Mouse (Mus musculus): Measurements from ENCODE around the gene C1qtnf6. TPM values are rescaled to one million over a fixed set of nuclear protein-coding genes. Genes with fewer than 3 reads are reported as not detected.
A peak's percentile ranks its signal among the peaks of the same experiment; 100 is the strongest.

Gene C1qtnf6
- polyA plus RNA-seq, 1 experiment from 2014 or later = 19.0 TPM

- WGBS = 56% methylated on average over 10 of the region's 10 CpGs
- Histone ChIP-seq H3K27me3 (ENCODE audit: insufficient read depth, poor library complexity, severe bottlenecking) (no peaks in the 10 kb centered on the region), H3K36me3 (no peaks in the 10 kb centered on the region)
Observed at GRCm38 (mm10) chr15:78557693-78558535, 26.7 kb upstream of the C1qtnf6 start.

GRCm38 (mm10) chr15:78554545-78555313 is 23.5 kb upstream of the C1qtnf6 start:
- DNase-seq (ENCODE audit: low spot score) = no peak
- no peak overlapping the region for H3K27ac ChIP-seq
- 53% methylated on average over 25 of the region's 25 CpGs for WGBS
- no peaks in the 10 kb centered on the region for H3K36me3 ChIP-seq
- H3K27me3 ChIP-seq (ENCODE audit: insufficient read depth, poor library complexity, severe bottlenecking) = no peaks in the 10 kb centered on the region
- H3K4me1 ChIP-seq = peaks cover 14% of the 10 kb centered on the region
- H3K9me3 ChIP-seq = 0 out of 2 replicates have a peak, but pooled peaks cover 4% of the 10 kb centered on the region
- peak overlapping the region; percentile 32; the same call in 1 of the 2 replicates for H3K4me3 ChIP-seq

More at GRCm38 (mm10) chr15:78557693-78558535, 26.7 kb upstream of the C1qtnf6 start:
- H3K9me3 ChIP-seq = no peaks in the 10 kb centered on the region
- no peak overlapping the region for H3K27ac ChIP-seq
- peaks cover 14% of the 10 kb centered on the region for H3K4me1 ChIP-seq
- DNase-seq (ENCODE audit: low spot score) = no peak
- no peak overlapping the region for H3K4me3 ChIP-seq

GRCm38 (mm10) chr15:78549189-78549734 is 18.0 kb upstream of the C1qtnf6 start:
- H3K4me3 ChIP-seq = no peak overlapping the region
- no peaks in the 10 kb centered on the region for H3K36me3 ChIP-seq
- H3K4me1 ChIP-seq = peaks cover 27% of the 10 kb centered on the region
- H3K9me3 ChIP-seq = 0 out of 2 replicates have a peak, but pooled peaks cover 4% of the 10 kb centered on the region
- H3K27me3 ChIP-seq (ENCODE audit: insufficient read depth, poor library complexity, severe bottlenecking) = peaks cover 23% of the 10 kb centered on the region
- no peak overlapping the region for H3K27ac ChIP-seq
- DNase-seq (ENCODE audit: low spot score) = no peak
- 63% methylated on average over 4 of the region's 4 CpGs for WGBS

- Histone ChIP-seq H3K36me3 (no peaks in the 10 kb centered on the region), H3K27me3 (ENCODE audit: insufficient read depth, poor library complexity, severe bottlenecking) (peaks cover 28% of the 10 kb centered on the region), H3K27ac (peak overlapping the region; percentile 62; the same call in 1 of the 2 replicates), H3K9me3 (0 out of 2 replicates have a peak, but pooled peaks cover 4% of the 10 kb centered on the region), H3K4me3 (no peak overlapping the region), H3K4me1 (peaks cover 29% of the 10 kb centered on the region)
- DNase-seq (ENCODE audit: low spot score) = no peak
- WGBS = 73% methylated on average over 8 of the region's 8 CpGs
Observed at GRCm38 (mm10) chr15:78548711-78549110, 17.5 kb upstream of the C1qtnf6 start.

GRCm38 (mm10) chr15:78548336-78548665 is 17.1 kb upstream of the C1qtnf6 start:
- Histone ChIP-seq H3K36me3 (no peaks in the 10 kb centered on the region), H3K27me3 (ENCODE audit: insufficient read depth, poor library complexity, severe bottlenecking) (peaks cover 32% of the 10 kb centered on the region), H3K4me3 (no peak overlapping the region), H3K4me1 (peaks cover 29% of the 10 kb centered on the region), H3K9me3 (0 out of 2 replicates have a peak, but pooled peaks cover 4% of the 10 kb centered on the region), H3K27ac (peak overlapping the region; percentile 62; the same call in 1 of the 2 replicates)
- WGBS = 22% methylated on average over 3 of the region's 3 CpGs
- DNase-seq (ENCODE audit: low spot score) = no peak

GRCm38 (mm10) chr15:78547415-78548335 is 16.5 kb upstream of the C1qtnf6 start:
- H3K4me3 ChIP-seq = no peak overlapping the region
- H3K36me3 ChIP-seq = no peaks in the 10 kb centered on the region
- H3K27ac ChIP-seq = peak overlapping the region; percentile 62; the same call in 1 of the 2 replicates
- 44% methylated on average over 5 of the region's 5 CpGs for WGBS
- H3K27me3 ChIP-seq (ENCODE audit: insufficient read depth, poor library complexity, severe bottlenecking) = peaks cover 39% of the 10 kb centered on the region
- H3K4me1 ChIP-seq = peaks cover 29% of the 10 kb centered on the region
- DNase-seq (ENCODE audit: low spot score) = no peak
- 0 out of 2 replicates have a peak, but pooled peaks cover 4% of the 10 kb centered on the region for H3K9me3 ChIP-seq

GRCm38 (mm10) chr15:78546060-78546459 is 14.8 kb upstream of the C1qtnf6 start:
- peaks cover 48% of the 10 kb centered on the region for H3K27me3 ChIP-seq (ENCODE audit: insufficient read depth, poor library complexity, severe bottlenecking)
- H3K9me3 ChIP-seq = 0 out of 2 replicates have a peak, but pooled peaks cover 4% of the 10 kb centered on the region
- WGBS = 74% methylated on average over 4 of the region's 4 CpGs
- DNase-seq (ENCODE audit: low spot score) = no peak
- no peak overlapping the region for H3K4me3 ChIP-seq
- H3K36me3 ChIP-seq = no peaks in the 10 kb centered on the region
- H3K4me1 ChIP-seq = peaks cover 42% of the 10 kb centered on the region
- H3K27ac ChIP-seq = no peak overlapping the region

- WGBS = 15% methylated on average over 14 of the region's 14 CpGs
- no peak for DNase-seq (ENCODE audit: low spot score)
- Histone ChIP-seq H3K27ac (no peak within 1 kb of the TSS; the same call in 1 of the 2 replicates), H3K36me3 (no peaks in the 10 kb centered on the region), H3K4me1 (peaks cover 41% of the 10 kb centered on the region), H3K4me3 (no peak within 1 kb of the TSS), H3K9me3 (no peaks in the 10 kb centered on the region), H3K27me3 (ENCODE audit: insufficient read depth, poor library complexity, severe bottlenecking) (peaks cover 63% of the 10 kb centered on the region)
Observed at GRCm38 (mm10) chr15:78544561-78545001, 13.4 kb upstream of the C1qtnf6 start, which contains the start of gene Sstr3. Gene Sstr3, minus strand, starts transcription at chr15:78544685.

- Histone ChIP-seq H3K9me3 (no peaks in the 10 kb centered on the region), H3K36me3 (no peaks in the 10 kb centered on the region), H3K27ac (no peak overlapping the region), H3K4me3 (no peak overlapping the region), H3K4me1 (peaks cover 39% of the 10 kb centered on the region), H3K27me3 (ENCODE audit: insufficient read depth, poor library complexity, severe bottlenecking) (peaks cover 69% of the 10 kb centered on the region)
- no peak for DNase-seq (ENCODE audit: low spot score)
- 72% methylated on average over 15 of the region's 15 CpGs for WGBS
Observed at GRCm38 (mm10) chr15:78544041-78544440, 12.8 kb upstream of the C1qtnf6 start.

GRCm38 (mm10) chr15:78542767-78543303 is 11.6 kb upstream of the C1qtnf6 start:
- Histone ChIP-seq H3K4me1 (peaks cover 32% of the 10 kb centered on the region), H3K9me3 (no peaks in the 10 kb centered on the region), H3K27me3 (ENCODE audit: insufficient read depth, poor library complexity, severe bottlenecking) (peaks cover 81% of the 10 kb centered on the region), H3K36me3 (no peaks in the 10 kb centered on the region), H3K27ac (no peak overlapping the region), H3K4me3 (no peak overlapping the region)
- no peak for DNase-seq (ENCODE audit: low spot score)
- WGBS = 63% methylated on average over 7 of the region's 7 CpGs

GRCm38 (mm10) chr15:78542098-78542766 is 11.0 kb upstream of the C1qtnf6 start:
- 82% methylated on average over 3 of the region's 3 CpGs for WGBS
- no peak for DNase-seq (ENCODE audit: low spot score)
- Histone ChIP-seq H3K27ac (no peak overlapping the region), H3K27me3 (ENCODE audit: insufficient read depth, poor library complexity, severe bottlenecking) (peaks cover 86% of the 10 kb centered on the region), H3K9me3 (no peaks in the 10 kb centered on the region), H3K4me1 (peaks cover 26% of the 10 kb centered on the region), H3K4me3 (no peak overlapping the region), H3K36me3 (no peaks in the 10 kb centered on the region)

Data from heart, embryonic 10.5 days (tissue).